Mouse (Mus musculus): Measurements from ENCODE around the gene 1600012H06Rik. TPM values are rescaled to one million over a fixed set of nuclear protein-coding genes. Genes with fewer than 3 reads are reported as not detected.
A peak's percentile ranks its signal among the peaks of the same experiment; 100 is the strongest.
"Not testable (repeated sequence)": the region's sequence is repeated elsewhere in the genome, so short reads cannot be mapped to it uniquely, and the experiment has no call there.

Gene 1600012H06Rik
- total RNA-seq, 2 experiments from 2014 or later, result 12.2 to 13.0 TPM

- ATAC-seq (replicated peaks; ENCODE audit: poor library complexity), result not testable (repeated sequence)
Measured at GRCm38 (mm10) chr17:14942181-14942580, 803 bp upstream of the 1600012H06Rik start.

GRCm38 (mm10) chr17:14943729-14944059 is 710 bp downstream of the 1600012H06Rik start:
- peak; percentile 14 for ATAC-seq (replicated peaks; ENCODE audit: poor library complexity)

- no peak for ATAC-seq (replicated peaks; ENCODE audit: poor library complexity)
Measured at GRCm38 (mm10) chr17:14944551-14944950, 1.6 kb downstream of the 1600012H06Rik start.

- ATAC-seq (replicated peaks; ENCODE audit: poor library complexity), result no peak
Measured at GRCm38 (mm10) chr17:14949161-14949827, 6.3 kb downstream of the 1600012H06Rik start.

- peak; percentile 92 for ATAC-seq (replicated peaks; ENCODE audit: poor library complexity)
Measured at GRCm38 (mm10) chr17:14953452-14953851, 10.5 kb downstream of the 1600012H06Rik start.

GRCm38 (mm10) chr17:14958686-14959327 is 15.8 kb downstream of the 1600012H06Rik start:
- no peak for ATAC-seq (replicated peaks; ENCODE audit: poor library complexity)

GRCm38 (mm10) chr17:14959979-14960378 is 17.0 kb downstream of the 1600012H06Rik start:
- ATAC-seq (replicated peaks; ENCODE audit: poor library complexity), result peak; percentile 27

- 0 out of 2 replicates have a peak, but pooled peaks have one; percentile 5 for ATAC-seq (replicated peaks; ENCODE audit: poor library complexity)
Measured at GRCm38 (mm10) chr17:14960520-14960919, 17.5 kb downstream of the 1600012H06Rik start.

- ATAC-seq (replicated peaks; ENCODE audit: poor library complexity), result peak; percentile 5
Measured at GRCm38 (mm10) chr17:14960951-14961556, 18.1 kb downstream of the 1600012H06Rik start, which contains the start of gene Phf10. Gene Phf10, minus strand, starts transcription at chr17:14961273.

GRCm38 (mm10) chr17:14961557-14962154 is 18.7 kb downstream of the 1600012H06Rik start:
- ATAC-seq (replicated peaks; ENCODE audit: poor library complexity), result peak; percentile 59

GRCm38 (mm10) chr17:14968373-14968913 is 25.5 kb downstream of the 1600012H06Rik start:
- ATAC-seq (replicated peaks; ENCODE audit: poor library complexity), result peak; percentile 80

GRCm38 (mm10) chr17:14977718-14978361 is 34.9 kb downstream of the 1600012H06Rik start:
- peak; percentile 75 for ATAC-seq (replicated peaks; ENCODE audit: poor library complexity)

GRCm38 (mm10) chr17:14978362-14979038 is 35.5 kb downstream of the 1600012H06Rik start, which contains the start of the genes 9030025P20Rik and Gm3417:
Gene 9030025P20Rik, plus strand, starts transcription at chr17:14978468.
Gene Gm3417, minus strand, starts transcription at chr17:14978790.
- ATAC-seq (replicated peaks; ENCODE audit: poor library complexity), result peak; percentile 91

- ATAC-seq (replicated peaks; ENCODE audit: poor library complexity), result peak; percentile 40
Measured at GRCm38 (mm10) chr17:14990116-14990702, 47.2 kb downstream of the 1600012H06Rik start.

GRCm38 (mm10) chr17:14992522-14993138 is 49.6 kb downstream of the 1600012H06Rik start:
- ATAC-seq (replicated peaks; ENCODE audit: poor library complexity), result peak; percentile 5; the same call in 1 of the 2 replicates

- peak; percentile 60 for ATAC-seq (replicated peaks; ENCODE audit: poor library complexity)
Measured at GRCm38 (mm10) chr17:14993139-14993832, 50.3 kb downstream of the 1600012H06Rik start.

- peak; percentile 21; the same call in 1 of the 2 replicates for ATAC-seq (replicated peaks; ENCODE audit: poor library complexity)
Measured at GRCm38 (mm10) chr17:14994140-14994539, 51.2 kb downstream of the 1600012H06Rik start.

- peak; percentile 79 for ATAC-seq (replicated peaks; ENCODE audit: poor library complexity)
Measured at GRCm38 (mm10) chr17:15000047-15000446, 57.1 kb downstream of the 1600012H06Rik start.

Measured in megakaryocyte progenitor cell, adult 5-6 weeks (primary cell).